Mouse (Mus musculus): ENCODE measurements around the gene Actg2.

DNA sequence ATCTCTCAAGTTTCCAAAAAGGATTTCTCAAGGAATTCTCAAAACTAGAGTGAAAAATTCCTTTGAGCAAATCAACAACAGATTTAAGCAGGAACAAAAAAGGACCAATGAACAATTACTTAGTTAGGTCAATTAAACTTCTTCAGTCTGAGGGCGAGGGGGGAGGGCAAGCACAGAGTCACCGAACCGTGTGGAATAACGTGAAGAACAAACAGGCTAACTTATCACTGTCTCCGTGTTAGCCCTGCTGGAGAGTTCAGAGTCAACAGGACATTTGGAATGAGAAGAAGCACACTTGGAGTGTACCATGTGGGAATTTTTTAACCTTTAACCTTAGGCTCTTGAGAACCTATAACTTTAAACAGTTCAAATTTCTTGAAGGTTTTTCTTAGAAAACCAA lies 12.3 kb upstream of the Actg2 start:
- TF ChIP-seq CTCF (IDR thresholded peaks at IDR 0.05; ENCODE audit: low read depth): no peak
- no peak for TF ChIP-seq EP300 (IDR thresholded peaks at IDR 0.05; ENCODE audit: low read depth)
